Mouse (Mus musculus) lung, embryonic 14.5 days (tissue): ENCODE measurements around the gene Mfap1a. TPM values are rescaled to one million over a fixed set of nuclear protein-coding genes. Genes with fewer than 3 reads are reported as not detected.
"Not testable (repeated sequence)": the region's sequence is repeated elsewhere in the genome, so short reads cannot be mapped to it uniquely, and the experiment has no call there.

Experiments used
- ATAC-seq: fragments of 200-750 bp; cut with Nextera tagmentation; 2 replicates; pipeline ENCODE4 v1.8.0; 2017; ENCODE audit warnings: mild to moderate bottlenecking, moderate TSS enrichment, moderate library complexity; ENCODE audit not compliant: insufficient read depth
- DNase-seq: peaks from one replicate; pipeline ENCODE4 v3.0.0-alpha.2; 2015
- H3K27ac ChIP-seq: fragments of 300-500 bp; sonication (generic); 2 replicates; pipeline ENCODE4 v1.5.1; 2014; ENCODE audit warnings: low read depth, mild to moderate bottlenecking, moderate library complexity
- H3K27me3 ChIP-seq: fragments of 300-500 bp; sonication (generic); 2 replicates; pipeline ENCODE4 v1.6.1; 2014; ENCODE audit warnings: low read length, control low read depth; ENCODE audit not compliant: insufficient read depth
- H3K36me3 ChIP-seq: fragments of 300-500 bp; sonication (generic); 2 replicates; pipeline ENCODE4 v1.6.1; 2014; ENCODE audit warnings: control low read depth; ENCODE audit not compliant: insufficient read depth
- H3K4me1 ChIP-seq: fragments of 300-500 bp; sonication (generic); 2 replicates; pipeline ENCODE4 v1.6.1; 2014; ENCODE audit warnings: antibody characterized with exemption, control low read depth; ENCODE audit not compliant: insufficient read depth
- H3K4me2 ChIP-seq: fragments of 300-500 bp; sonication (generic); 2 replicates; pipeline ENCODE4 v1.6.1; 2014; ENCODE audit warnings: mild to moderate bottlenecking
- H3K4me3 ChIP-seq: fragments of 300-500 bp; sonication (generic); 2 replicates; pipeline ENCODE4 v1.5.1; 2014; ENCODE audit warnings: low read depth, low read length
- H3K9ac ChIP-seq: fragments of 300-500 bp; sonication (generic); 2 replicates; pipeline ENCODE4 v1.6.1; 2014
- H3K9me3 ChIP-seq: fragments of 300-500 bp; sonication (generic); 2 replicates; pipeline ENCODE4 v1.6.1; 2016; ENCODE audit warnings: low read depth, low read length, control low read depth
- CTCF ChIP-seq: IDR thresholded peaks from 2 replicates; pipeline ENCODE4 v1.5.1; 2016; ENCODE audit warnings: antibody characterized with exemption, low read depth
- WGBS: fragments of 180-500 bp; shearing (Covaris S2); extraction: QIAGEN DNeasy Blood & Tissue Kit; methylation state at CpG from one replicate; pipeline ENCODE4 v1.1.7; 2014; 5-methylcytosine and 5-hydroxymethylcytosine counted together
- polyA plus RNA-seq: library from polyadenylated mRNA; unstranded; fragments of >200 nt; fragmentation: Nextera tagmentation; extraction: Ambion mirVana; gene quantifications from 2 replicates; pipeline ENCODE4 v1.2.1, GENCODE M21; 2014

Gene Mfap1a
- polyA plus RNA-seq, 1 experiment from 2014 or later: 24.7 TPM

DNA sequence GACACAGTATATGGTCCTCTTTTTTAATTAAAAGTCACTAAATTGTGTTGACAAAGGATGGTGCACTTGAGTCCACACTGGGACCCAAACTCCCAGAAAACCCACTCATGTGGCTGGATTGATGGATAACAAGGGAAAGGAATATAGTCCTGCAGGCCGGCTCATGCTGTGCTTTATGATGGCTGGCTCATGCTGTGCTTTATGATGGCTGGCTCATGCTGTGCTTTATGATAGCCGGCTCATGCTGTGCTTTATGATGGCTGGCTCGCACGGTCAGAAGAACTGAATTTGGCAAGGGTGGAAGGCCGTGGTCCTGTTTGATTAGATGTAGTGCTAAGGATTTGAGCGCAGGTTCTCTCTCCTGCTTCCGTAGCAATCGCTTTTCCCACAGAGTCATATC lies 22.9 kb downstream of the Mfap1a start:
- 73% methylated on average over 8 of the region's 8 CpGs for WGBS
- H3K4me3 ChIP-seq: no peak overlapping the region
- ATAC-seq (no peak), DNase-seq (no peak)
- H3K27me3 ChIP-seq: no peaks in the 10 kb centered on the region
- H3K4me2 ChIP-seq: no peak overlapping the region
- H3K9me3 ChIP-seq: no peaks in the 10 kb centered on the region
- H3K9ac ChIP-seq: no peak overlapping the region
- TF ChIP-seq CTCF: no peak
- no peaks in the 10 kb centered on the region for H3K36me3 ChIP-seq
- H3K27ac ChIP-seq: no peak overlapping the region
- no peaks in the 10 kb centered on the region for H3K4me1 ChIP-seq

DNA sequence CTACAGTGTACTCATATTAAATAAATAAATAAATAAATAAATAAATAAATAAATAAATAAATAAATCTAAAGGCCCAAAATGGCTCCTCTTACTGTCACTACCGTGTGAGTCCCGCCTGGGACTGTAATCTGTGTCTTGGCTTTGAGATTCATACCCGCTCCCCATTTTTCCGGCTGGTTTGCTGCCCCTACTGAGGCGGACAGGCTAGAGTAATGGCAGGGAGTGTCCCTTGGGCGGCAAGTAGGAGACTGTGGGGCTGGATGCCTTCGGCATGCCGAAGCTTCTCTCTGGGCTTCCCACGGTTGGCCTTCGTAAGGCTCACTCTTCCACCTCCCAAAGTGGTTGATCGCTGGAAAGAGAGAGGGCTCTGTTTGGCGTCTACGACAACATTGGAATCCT lies 25.5 kb downstream of the Mfap1a start:
- not testable (repeated sequence) for H3K9me3 ChIP-seq, ATAC-seq, H3K4me1 ChIP-seq, H3K9ac ChIP-seq, H3K27ac ChIP-seq, H3K27me3 ChIP-seq, H3K4me3 ChIP-seq, DNase-seq, H3K36me3 ChIP-seq, H3K4me2 ChIP-seq
- 80% methylated on average over 13 of the region's 13 CpGs for WGBS

GRCm38 (mm10) chr2:121480498-121480897 lies 26.0 kb downstream of the Mfap1a start:
- H3K4me2 ChIP-seq: no peak overlapping the region
- H3K36me3 ChIP-seq: no peaks in the 10 kb centered on the region
- no peaks in the 10 kb centered on the region for H3K27me3 ChIP-seq
- H3K27ac ChIP-seq: no peak overlapping the region
- ATAC-seq: no peak
- DNase-seq: peak; percentile 45
- no peak overlapping the region for H3K4me3 ChIP-seq
- H3K9me3 ChIP-seq: no peaks in the 10 kb centered on the region
- H3K4me1 ChIP-seq: no peaks in the 10 kb centered on the region
- WGBS: 53% methylated on average over 3 of the region's 3 CpGs
- H3K9ac ChIP-seq: no peak overlapping the region
- TF ChIP-seq CTCF: peak; percentile 58

DNA sequence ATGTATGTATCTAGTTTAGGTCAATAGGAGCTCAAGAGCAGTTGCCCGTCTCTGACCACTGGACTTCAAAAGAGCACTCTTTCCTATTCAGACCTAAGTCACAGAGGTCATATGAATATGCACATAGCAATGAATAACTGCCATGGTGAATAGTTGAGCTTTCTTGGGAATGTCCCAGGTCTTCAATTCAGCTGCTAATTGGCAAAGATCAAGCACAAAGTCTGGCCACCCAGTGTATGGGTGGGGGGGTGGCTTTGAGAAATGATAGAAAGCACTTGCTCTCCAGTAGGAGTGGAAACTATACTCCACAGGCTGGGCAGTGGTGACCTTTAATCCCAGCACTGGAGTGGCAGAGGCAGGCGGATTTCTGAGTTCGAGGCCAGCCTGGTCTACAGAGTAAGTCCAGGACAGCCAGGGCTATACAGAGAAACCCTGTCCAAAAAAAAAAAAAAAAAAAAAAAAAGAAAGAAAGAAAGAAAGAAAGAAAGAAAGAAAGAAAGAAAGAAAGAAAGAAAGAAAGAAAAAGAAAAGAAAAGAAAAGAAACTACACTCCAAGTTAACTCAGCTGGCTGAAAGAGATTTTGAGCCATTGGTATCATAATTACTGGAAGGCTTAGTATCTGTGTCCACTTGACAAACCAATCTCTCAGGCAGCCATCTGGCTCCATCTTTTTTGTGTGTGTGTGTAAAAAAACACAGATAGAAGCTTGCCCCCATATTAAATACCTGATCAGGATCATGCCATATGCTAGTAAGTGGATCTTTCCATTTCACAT lies 28.8 kb downstream of the Mfap1a start:
- Histone ChIP-seq H3K4me3 (no peak overlapping the region), H3K9me3 (no peaks in the 10 kb centered on the region), H3K9ac (no peak overlapping the region), H3K27me3 (no peaks in the 10 kb centered on the region), H3K4me1 (0 out of 2 replicates have a peak, but pooled peaks cover 3% of the 10 kb centered on the region), H3K4me2 (no peak overlapping the region), H3K36me3 (no peaks in the 10 kb centered on the region), H3K27ac (no peak overlapping the region)
- WGBS: 86% methylated on average over 3 of the region's 3 CpGs
- ATAC-seq: no peak
- no peak for TF ChIP-seq CTCF
- no peak for DNase-seq

GRCm38 (mm10) chr2:121475306-121475705 lies 31.2 kb downstream of the Mfap1a start:
- 92% methylated on average over 2 of the region's 2 CpGs for WGBS
- not testable (repeated sequence) for H3K27ac ChIP-seq, H3K27me3 ChIP-seq, H3K4me3 ChIP-seq, ATAC-seq, H3K4me1 ChIP-seq, H3K9me3 ChIP-seq, DNase-seq, H3K9ac ChIP-seq, H3K4me2 ChIP-seq, H3K36me3 ChIP-seq

DNA sequence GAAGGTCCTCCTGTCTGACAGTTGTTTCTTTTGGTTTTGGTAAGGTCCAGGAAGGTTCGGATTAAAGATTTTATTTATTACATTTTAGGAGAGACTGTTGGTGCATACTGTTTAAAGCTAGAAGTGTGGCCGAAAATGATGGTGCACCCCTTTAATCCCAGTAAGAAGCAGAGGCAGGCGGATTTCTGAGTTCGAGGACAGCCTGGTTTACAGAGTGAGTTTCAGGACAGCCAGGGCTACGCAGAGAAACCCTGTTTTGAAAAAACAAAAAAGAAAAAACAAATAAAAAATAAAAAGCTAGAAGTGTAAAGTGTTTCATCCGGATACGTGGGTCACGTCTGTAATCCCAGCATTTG lies 32.3 kb downstream of the Mfap1a start:
- DNase-seq (no peak), ATAC-seq (0 out of 2 replicates have a peak, but pooled peaks have one; percentile 57)
- peak overlapping the region; percentile 58 for H3K9ac ChIP-seq
- H3K4me3 ChIP-seq: peak overlapping the region; percentile 61
- H3K27ac ChIP-seq: 0 out of 2 replicates have a peak overlapping the region, but pooled peaks have one; percentile 50
- WGBS: 27% methylated on average over 8 of the region's 8 CpGs
- 0 out of 2 replicates have a peak, but pooled peaks cover 3% of the 10 kb centered on the region for H3K4me1 ChIP-seq
- TF ChIP-seq CTCF: no peak
- no peaks in the 10 kb centered on the region for H3K9me3 ChIP-seq
- H3K36me3 ChIP-seq: no peaks in the 10 kb centered on the region
- no peaks in the 10 kb centered on the region for H3K27me3 ChIP-seq
- peak overlapping the region; percentile 67 for H3K4me2 ChIP-seq

DNA sequence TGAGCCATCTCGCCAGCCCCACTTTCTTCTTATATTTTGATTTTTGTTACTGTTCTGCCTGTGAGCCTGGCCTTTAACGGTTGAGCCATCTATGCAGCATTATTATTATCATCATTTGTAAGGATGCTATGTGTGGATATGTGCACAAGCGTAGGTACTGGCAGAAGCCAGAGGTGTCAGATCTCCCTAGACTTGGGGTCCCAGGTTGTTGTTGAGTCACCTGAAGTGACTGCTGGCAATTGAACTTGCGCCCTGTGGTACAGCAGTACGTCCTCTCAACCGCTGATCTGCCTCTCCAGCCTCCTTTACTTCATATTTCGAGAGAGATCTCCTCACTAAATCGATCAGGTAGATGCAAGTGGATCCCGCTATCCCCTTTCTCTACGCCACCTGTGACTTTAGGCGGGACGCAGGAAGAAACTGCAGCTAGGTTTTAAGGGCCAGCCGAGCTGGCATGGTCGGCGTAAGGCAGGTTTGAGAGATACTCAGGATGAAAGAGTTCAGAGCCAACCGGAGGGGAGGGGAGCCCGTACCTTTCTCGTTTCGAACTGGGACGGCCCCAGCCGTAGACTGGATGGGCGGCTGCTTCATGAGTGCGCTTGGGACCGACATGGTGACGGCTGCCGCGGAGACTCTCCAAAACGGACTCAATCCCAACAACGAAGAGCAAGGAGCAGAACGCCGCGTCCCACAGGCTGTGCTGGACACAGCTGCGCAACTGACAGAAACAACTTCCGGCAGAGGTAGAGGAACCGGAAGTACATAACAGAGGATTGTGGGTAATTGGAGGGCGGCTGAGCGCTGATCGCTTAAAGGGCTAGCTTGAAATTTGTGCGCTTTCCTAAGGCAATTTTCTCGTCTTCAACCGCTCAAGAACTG lies 32.9 kb downstream of the Mfap1a start, which contains the start of gene Mfap1b:
Mfap1b (minus strand) TSS at position 767 of the 879 bp plus-strand sequence.
- WGBS: 5% methylated on average over 37 of the region's 41 CpGs
- not testable (repeated sequence) for H3K27me3 ChIP-seq

DNA sequence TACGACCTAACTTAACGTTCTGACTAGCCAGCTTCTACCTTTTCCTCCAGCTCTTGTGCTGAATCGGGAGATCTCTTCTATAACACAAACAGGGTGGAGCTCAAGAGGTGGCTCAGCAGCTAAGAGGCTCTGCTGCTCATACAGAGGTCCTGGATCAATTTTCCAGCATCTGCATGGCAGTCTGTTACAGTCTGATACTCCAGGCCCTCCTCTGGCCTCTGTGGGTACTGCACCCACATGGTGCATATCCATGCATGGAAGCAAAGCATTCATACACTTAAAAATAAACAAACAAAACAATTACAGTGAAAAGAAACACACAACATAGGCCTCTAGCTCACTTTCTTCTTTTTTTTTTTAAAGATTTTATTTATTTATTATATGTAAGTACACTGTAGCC lies 33.7 kb downstream of the Mfap1a start:
- not testable (repeated sequence) for H3K4me1 ChIP-seq, H3K27me3 ChIP-seq, H3K36me3 ChIP-seq, H3K27ac ChIP-seq, H3K4me2 ChIP-seq, H3K9me3 ChIP-seq, H3K9ac ChIP-seq, ATAC-seq, DNase-seq, H3K4me3 ChIP-seq
- 92% methylated on average over 3 of the region's 3 CpGs for WGBS

More for the DNA sequence above, 32.9 kb downstream of the Mfap1a start, which contains the start of gene Mfap1b:
- Histone ChIP-seq H3K9ac (peak within 1 kb of the TSS; percentile 58), H3K4me2 (peak within 1 kb of the TSS; percentile 67), H3K4me3 (peak within 1 kb of the TSS; percentile 61), H3K27ac (0 out of 2 replicates have a peak within 1 kb of the TSS, but pooled peaks have one; percentile 50)
- ATAC-seq (peak; percentile 96), DNase-seq (peak; percentile 95)
- H3K36me3 ChIP-seq, H3K4me1 ChIP-seq, H3K9me3 ChIP-seq: not testable (repeated sequence)

DNA sequence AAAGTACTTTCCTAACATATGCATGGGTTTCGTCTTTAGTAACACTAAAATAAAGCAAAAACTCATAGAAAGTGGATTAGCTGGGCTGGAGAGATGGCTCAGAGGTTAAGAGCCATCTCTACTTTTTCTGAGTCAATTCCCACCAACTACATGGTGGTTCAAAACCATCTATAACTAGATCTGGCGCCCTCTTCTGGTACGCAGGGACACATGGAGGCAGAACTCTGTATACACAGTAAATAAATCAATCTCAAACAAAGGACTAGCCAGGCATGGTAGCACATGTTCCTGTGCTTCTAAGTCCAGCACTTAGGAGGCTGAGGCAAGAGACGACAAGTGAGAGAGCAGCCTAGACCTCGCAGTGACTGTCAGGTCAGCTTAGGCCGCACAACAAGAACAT lies 37.5 kb downstream of the Mfap1a start:
- not testable (repeated sequence) for H3K4me3 ChIP-seq, H3K4me1 ChIP-seq, DNase-seq, ATAC-seq, H3K9ac ChIP-seq, H3K9me3 ChIP-seq, H3K36me3 ChIP-seq, H3K27me3 ChIP-seq, H3K4me2 ChIP-seq, H3K27ac ChIP-seq
- WGBS: 60% methylated on average over 2 of the region's 6 CpGs
